Mouse (Mus musculus): ENCODE measurements around the gene Anxa6. TPM values are rescaled to one million over a fixed set of nuclear protein-coding genes. Genes with fewer than 3 reads are reported as not detected.

The Anxa6 gene
- total and polyA plus RNA-seq, 3 experiments: 47.0 to 49.4 TPM; not detected in 1

- TF ChIP-seq POLR2AphosphoS5 (IDR thresholded peaks at IDR 0.05; ENCODE audit: borderline replicate concordance, low read depth, low read length) (no peak), ZKSCAN1 (IDR thresholded peaks at IDR 0.05; ENCODE audit: low read depth, low read length) (no peak), JUND (IDR thresholded peaks at IDR 0.05; ENCODE audit: low read depth, low read length) (no peak)
Observed at GRCm38 (mm10) chr11:54973481-54974212, 59.6 kb downstream of the Anxa6 start (continued).

GRCm38 (mm10) chr11:54972789-54973188 is 60.5 kb downstream of the Anxa6 start:
- peaks cover 9 to 35% of the 10 kb centered on the region in 2 experiments for H3K4me1 ChIP-seq (ENCODE audit: control insufficient read depth in 1 of 2, insufficient read depth in 2 of 2, low read length in 2 of 2)
- H3K79me2 ChIP-seq (ENCODE audit: control insufficient read depth, insufficient read depth, low read length, poor library complexity): no peaks in the 10 kb centered on the region
- H3K9ac ChIP-seq (ENCODE audit: control insufficient read depth, low read depth, low read length, poor library complexity, severe bottlenecking): no peak overlapping the region
- no peaks in the 10 kb centered on the region for H3K9me3 ChIP-seq (replicated peaks; ENCODE audit: insufficient read depth, low read length)
- no peak for DNase-seq (ENCODE audit: low read depth, low spot score)
- TF ChIP-seq ETS1 (IDR thresholded peaks at IDR 0.05; ENCODE audit: low read depth, low read length) (no peak), POLR2AphosphoS2 (IDR thresholded peaks at IDR 0.05; ENCODE audit: low read length) (no peak), TBP (IDR thresholded peaks at IDR 0.05; ENCODE audit: low read depth, low read length) (no peak), SIN3A (IDR thresholded peaks at IDR 0.05; ENCODE audit: low read length) (0 out of 2 replicates have a peak, but pooled peaks have one; percentile 18), MAX (IDR thresholded peaks at IDR 0.05; ENCODE audit: low read length) (no peak), NRF1 (IDR thresholded peaks at IDR 0.05; ENCODE audit: insufficient read depth, low read depth, low read length, poor library complexity, severe bottlenecking) (no peak)
- no peak overlapping the region for H3K27ac ChIP-seq (ENCODE audit: control insufficient read depth, low read depth, low read length)
- H3K27me3 ChIP-seq (ENCODE audit: control insufficient read depth in 1 of 2, insufficient read depth in 2 of 2, low read length in 2 of 2): no peaks in the 10 kb centered on the region
- H3K36me3 ChIP-seq (ENCODE audit: control insufficient read depth in 1 of 2, insufficient read depth in 2 of 2, low read length in 2 of 2): peaks cover 0 to 24% of the 10 kb centered on the region in 2 experiments; a peak in 2 of 4 replicates
- H3K4me3 ChIP-seq (ENCODE audit: control insufficient read depth in 1 of 2, insufficient read depth in 1 of 2, low read depth in 2 of 2, low read length in 2 of 2): no peak overlapping the region

DNA sequence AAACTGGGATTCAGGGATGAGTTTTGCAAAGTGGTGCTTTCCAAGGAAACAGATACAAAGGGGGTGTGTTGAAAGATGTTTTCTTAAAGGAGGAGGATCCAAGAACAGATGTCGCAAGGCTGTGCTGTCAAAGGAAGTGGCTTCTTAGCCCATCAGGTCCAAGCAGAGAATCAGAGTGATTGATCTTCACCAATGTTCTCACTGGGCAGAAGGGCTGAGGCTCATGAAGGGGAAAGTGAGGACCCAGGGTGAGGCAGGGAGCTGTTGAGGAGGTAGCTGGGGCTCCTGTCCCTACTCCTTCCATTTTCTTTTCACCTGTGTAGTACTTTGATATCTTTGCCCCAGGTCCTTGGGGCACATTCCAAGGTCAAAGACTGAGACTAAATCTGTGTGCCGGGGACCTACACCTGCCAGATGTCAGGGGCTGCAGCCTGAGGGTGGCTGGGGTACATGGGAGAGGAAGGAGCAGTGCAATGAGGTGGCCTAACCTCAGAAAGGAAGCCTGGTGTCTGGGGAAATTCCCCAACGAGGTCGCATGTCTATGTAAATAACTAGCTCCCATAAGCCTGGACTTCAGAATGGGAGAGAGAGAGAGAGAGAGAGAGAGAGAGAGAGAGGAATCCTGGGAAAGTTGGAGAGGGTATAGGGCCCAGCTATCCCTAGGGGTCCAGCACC is 61.1 kb downstream of the Anxa6 start:
- Histone ChIP-seq H3K36me3 (ENCODE audit: control insufficient read depth in 1 of 2, insufficient read depth in 2 of 2, low read length in 2 of 2) (peaks cover 0 to 24% of the 10 kb centered on the region in 2 experiments; a peak in 2 of 4 replicates), H3K9me3 (replicated peaks; ENCODE audit: insufficient read depth, low read length) (no peaks in the 10 kb centered on the region), H3K79me2 (ENCODE audit: control insufficient read depth, insufficient read depth, low read length, poor library complexity) (no peaks in the 10 kb centered on the region), H3K4me3 (ENCODE audit: control insufficient read depth in 1 of 2, insufficient read depth in 1 of 2, low read depth in 2 of 2, low read length in 2 of 2) (no peak overlapping the region), H3K27me3 (ENCODE audit: control insufficient read depth in 1 of 2, insufficient read depth in 2 of 2, low read length in 2 of 2) (no peaks in the 10 kb centered on the region), H3K4me1 (ENCODE audit: control insufficient read depth in 1 of 2, insufficient read depth in 2 of 2, low read length in 2 of 2) (peaks cover 9 to 35% of the 10 kb centered on the region in 2 experiments), H3K9ac (ENCODE audit: control insufficient read depth, low read depth, low read length, poor library complexity, severe bottlenecking) (no peak overlapping the region), H3K27ac (ENCODE audit: control insufficient read depth, low read depth, low read length) (no peak overlapping the region)
- TF ChIP-seq JUND (IDR thresholded peaks at IDR 0.05; ENCODE audit: low read depth, low read length) (no peak), UBTF (IDR thresholded peaks at IDR 0.05; ENCODE audit: borderline replicate concordance, insufficient read depth, low read depth, low read length) (no peak), MAZ (IDR thresholded peaks at IDR 0.05; ENCODE audit: low read depth, low read length) (no peak), MXI1 (IDR thresholded peaks at IDR 0.05; ENCODE audit: low read depth, low read length) (no peak), MYB (IDR thresholded peaks at IDR 0.05; ENCODE audit: low read depth, low read length) (no peak), POLR2AphosphoS5 (IDR thresholded peaks at IDR 0.05; ENCODE audit: borderline replicate concordance, low read depth, low read length) (no peak), USF1 (IDR thresholded peaks at IDR 0.05; ENCODE audit: low read depth, low read length) (no peak), ELF1 (IDR thresholded peaks at IDR 0.05; ENCODE audit: low read depth, low read length) (no peak), CTCF (IDR thresholded peaks at IDR 0.05 in 2 of 3, conservative IDR thresholded peaks at IDR 0.05 in 1 of 3; ENCODE audit: control insufficient read depth in 1 of 3, insufficient read depth in 1 of 3, low read depth in 2 of 3, low read length in 3 of 3, poor library complexity in 1 of 3, severe bottlenecking in 1 of 3) (no peak), NELFE (IDR thresholded peaks at IDR 0.05; ENCODE audit: low read depth, low read length) (no peak), MAFK (IDR thresholded peaks at IDR 0.05; ENCODE audit: borderline replicate concordance, low read depth, low read length) (no peak), BHLHE40 (IDR thresholded peaks at IDR 0.05; ENCODE audit: borderline replicate concordance, low read depth, low read length) (no peak)
- DNase-seq (ENCODE audit: low read depth, low spot score): no peak
